Mouse (Mus musculus) neural tube, embryonic 12.5 days (tissue): ENCODE results near the gene Kif1c. TPM values are rescaled to one million over a fixed set of nuclear protein-coding genes. Genes with fewer than 3 reads are reported as not detected.

Experiments used
- ATAC-seq: fragments of 200-750 bp; cut with Nextera tagmentation; 2 replicates; pipeline ENCODE4 v1.8.0; 2017; ENCODE audit warnings: low read depth, mild to moderate bottlenecking, moderate TSS enrichment, moderate library complexity; ENCODE audit not compliant: low FRiP score
- H3K27ac ChIP-seq: fragments of 300-500 bp; sonication (generic); 2 replicates; pipeline ENCODE4 v1.5.1; 2016
- H3K27me3 ChIP-seq: fragments of 300-500 bp; sonication (generic); replicated peaks from 2 replicates; pipeline ENCODE4 v1.6.1; 2016; ENCODE audit warnings: mild to moderate bottlenecking
- H3K36me3 ChIP-seq: fragments of 300-500 bp; sonication (generic); 2 replicates; pipeline ENCODE4 v1.6.1; 2016; ENCODE audit warnings: mild to moderate bottlenecking
- H3K4me1 ChIP-seq: fragments of 300-500 bp; sonication (generic); 2 replicates; pipeline ENCODE4 v1.6.1; 2016
- H3K4me2 ChIP-seq: fragments of 300-500 bp; sonication (generic); replicated peaks from 2 replicates; pipeline ENCODE4 v1.6.1; 2016; ENCODE audit warnings: mild to moderate bottlenecking
- H3K4me3 ChIP-seq: fragments of 300-500 bp; sonication (generic); 2 replicates; pipeline ENCODE4 v1.5.1; 2016
- H3K9ac ChIP-seq: fragments of 300-500 bp; sonication (generic); 2 replicates; pipeline ENCODE4 v1.6.1; 2016; ENCODE audit warnings: mild to moderate bottlenecking
- H3K9me3 ChIP-seq: fragments of 300-500 bp; sonication (generic); 2 replicates; pipeline ENCODE4 v1.6.1; 2016; ENCODE audit warnings: mild to moderate bottlenecking
- WGBS: fragments of 180-500 bp; shearing (Covaris S2); methylation state at CpG from one replicate; pipeline ENCODE4 v1.1.7; 2016; 5-methylcytosine and 5-hydroxymethylcytosine counted together
- polyA plus RNA-seq: library from polyadenylated mRNA; unstranded; fragments of >200 nt; fragmentation: Nextera tagmentation; extraction: Ambion mirVana; gene quantifications from 2 replicates; pipeline ENCODE4 v1.2.1, GENCODE M21; 2016

Kif1c gene
- polyA plus RNA-seq, 1 experiment from 2014 or later: 2.3 TPM

GRCm38 (mm10) chr11:70701984-70702733 lies 1.8 kb downstream of the Kif1c start:
- no peaks in the 10 kb centered on the region for H3K27me3 ChIP-seq
- peak overlapping the region; percentile 89 for H3K9ac ChIP-seq
- no peak overlapping the region for H3K4me3 ChIP-seq
- peak overlapping the region; percentile 75 for H3K4me2 ChIP-seq
- no peak for ATAC-seq
- no peak overlapping the region for H3K27ac ChIP-seq
- H3K4me1 ChIP-seq: peaks cover 22% of the 10 kb centered on the region
- no peaks in the 10 kb centered on the region for H3K9me3 ChIP-seq
- peaks cover 40% of the 10 kb centered on the region for H3K36me3 ChIP-seq
- 82% methylated on average over 6 of the region's 6 CpGs for WGBS

GRCm38 (mm10) chr11:70702781-70703180 lies 2.4 kb downstream of the Kif1c start:
- no peak for ATAC-seq
- Histone ChIP-seq H3K4me3 (no peak overlapping the region), H3K4me2 (no peak overlapping the region), H3K4me1 (peaks cover 22% of the 10 kb centered on the region), H3K9ac (0 out of 2 replicates have a peak overlapping the region, but pooled peaks have one; percentile 89), H3K27me3 (no peaks in the 10 kb centered on the region), H3K9me3 (no peaks in the 10 kb centered on the region), H3K36me3 (peaks cover 46% of the 10 kb centered on the region), H3K27ac (no peak overlapping the region)
- 80% methylated on average over 6 of the region's 6 CpGs for WGBS

GRCm38 (mm10) chr11:70706127-70706526 lies 5.8 kb downstream of the Kif1c start:
- Histone ChIP-seq H3K9me3 (no peaks in the 10 kb centered on the region), H3K27ac (no peak overlapping the region), H3K36me3 (peaks cover 69% of the 10 kb centered on the region), H3K9ac (no peak overlapping the region), H3K27me3 (no peaks in the 10 kb centered on the region), H3K4me2 (no peak overlapping the region), H3K4me1 (peaks cover 15% of the 10 kb centered on the region), H3K4me3 (no peak overlapping the region)
- ATAC-seq: no peak
- WGBS: 80% methylated on average over 3 of the region's 3 CpGs

GRCm38 (mm10) chr11:70711026-70711425 lies 10.7 kb downstream of the Kif1c start:
- Histone ChIP-seq H3K27ac (no peak overlapping the region), H3K36me3 (peaks cover 57% of the 10 kb centered on the region)
- 94% methylated on average over 10 of the region's 10 CpGs for WGBS

GRCm38 (mm10) chr11:70713222-70713621 lies 12.9 kb downstream of the Kif1c start:
- 87% methylated on average over 6 of the region's 6 CpGs for WGBS
- Histone ChIP-seq H3K36me3 (peaks cover 54% of the 10 kb centered on the region), H3K27me3 (no peaks in the 10 kb centered on the region), H3K9ac (no peak overlapping the region), H3K4me1 (no peaks in the 10 kb centered on the region), H3K4me2 (no peak overlapping the region), H3K27ac (no peak overlapping the region), H3K4me3 (no peak overlapping the region), H3K9me3 (no peaks in the 10 kb centered on the region)
- no peak for ATAC-seq

More at GRCm38 (mm10) chr11:70711026-70711425, 10.7 kb downstream of the Kif1c start:
- Histone ChIP-seq H3K9me3 (no peaks in the 10 kb centered on the region), H3K4me3 (no peak overlapping the region), H3K4me2 (no peak overlapping the region), H3K27me3 (no peaks in the 10 kb centered on the region), H3K9ac (no peak overlapping the region), H3K4me1 (no peaks in the 10 kb centered on the region)
- ATAC-seq: no peak

- Histone ChIP-seq H3K9ac (no peak overlapping the region), H3K9me3 (no peaks in the 10 kb centered on the region), H3K27me3 (no peaks in the 10 kb centered on the region), H3K36me3 (peaks cover 62% of the 10 kb centered on the region), H3K4me3 (no peak overlapping the region), H3K27ac (no peak overlapping the region), H3K4me2 (no peak overlapping the region), H3K4me1 (no peaks in the 10 kb centered on the region)
- WGBS: 94% methylated on average over 6 of the region's 6 CpGs
- no peak for ATAC-seq
Observed at GRCm38 (mm10) chr11:70715832-70716231, 15.5 kb downstream of the Kif1c start.

GRCm38 (mm10) chr11:70718481-70718880 lies 18.1 kb downstream of the Kif1c start:
- no peak for ATAC-seq
- no peak overlapping the region for H3K4me2 ChIP-seq
- 86% methylated on average over 5 of the region's 5 CpGs for WGBS
- H3K27ac ChIP-seq: no peak overlapping the region
- no peak overlapping the region for H3K9ac ChIP-seq
- H3K4me3 ChIP-seq: no peak overlapping the region
- no peaks in the 10 kb centered on the region for H3K4me1 ChIP-seq
- no peaks in the 10 kb centered on the region for H3K27me3 ChIP-seq
- H3K36me3 ChIP-seq: peaks cover 67% of the 10 kb centered on the region
- no peaks in the 10 kb centered on the region for H3K9me3 ChIP-seq

- Histone ChIP-seq H3K4me1 (no peaks in the 10 kb centered on the region), H3K4me2 (no peak overlapping the region), H3K9me3 (no peaks in the 10 kb centered on the region), H3K9ac (no peak overlapping the region), H3K27me3 (no peaks in the 10 kb centered on the region), H3K4me3 (no peak overlapping the region), H3K36me3 (peaks cover 88% of the 10 kb centered on the region), H3K27ac (no peak overlapping the region)
- ATAC-seq: no peak
- 90% methylated on average over 3 of the region's 3 CpGs for WGBS
Observed at GRCm38 (mm10) chr11:70720567-70720966, 20.2 kb downstream of the Kif1c start.

- H3K4me3 ChIP-seq: no peak overlapping the region
- H3K4me2 ChIP-seq: no peak overlapping the region
- ATAC-seq: no peak
- H3K9me3 ChIP-seq: no peaks in the 10 kb centered on the region
- no peak overlapping the region for H3K27ac ChIP-seq
- no peaks in the 10 kb centered on the region for H3K4me1 ChIP-seq
- no peak overlapping the region for H3K9ac ChIP-seq
- H3K27me3 ChIP-seq: no peaks in the 10 kb centered on the region
- peaks cover 89% of the 10 kb centered on the region for H3K36me3 ChIP-seq
- WGBS: 95% methylated on average over 3 of the region's 3 CpGs
Observed at GRCm38 (mm10) chr11:70721072-70721471, 20.7 kb downstream of the Kif1c start.

GRCm38 (mm10) chr11:70724706-70725105 lies 24.4 kb downstream of the Kif1c start:
- no peaks in the 10 kb centered on the region for H3K9me3 ChIP-seq
- 90% methylated on average over 9 of the region's 9 CpGs for WGBS
- no peak overlapping the region for H3K9ac ChIP-seq
- H3K36me3 ChIP-seq: peaks cover 88% of the 10 kb centered on the region
- no peak overlapping the region for H3K4me2 ChIP-seq
- H3K4me1 ChIP-seq: no peaks in the 10 kb centered on the region
- no peaks in the 10 kb centered on the region for H3K27me3 ChIP-seq
- H3K27ac ChIP-seq: no peak overlapping the region
- no peak overlapping the region for H3K4me3 ChIP-seq
- ATAC-seq: no peak

- Histone ChIP-seq H3K36me3 (peaks cover 70% of the 10 kb centered on the region), H3K27ac (no peak overlapping the region), H3K4me1 (no peaks in the 10 kb centered on the region), H3K4me3 (no peak overlapping the region), H3K27me3 (no peaks in the 10 kb centered on the region), H3K9ac (no peak overlapping the region), H3K4me2 (no peak overlapping the region), H3K9me3 (no peaks in the 10 kb centered on the region)
- WGBS: 96% methylated on average over 2 of the region's 2 CpGs
- ATAC-seq: no peak
Observed at GRCm38 (mm10) chr11:70726585-70726984, 26.2 kb downstream of the Kif1c start.

GRCm38 (mm10) chr11:70727385-70727784 lies 27.0 kb downstream of the Kif1c start:
- no peak overlapping the region for H3K4me3 ChIP-seq
- H3K27me3 ChIP-seq: no peaks in the 10 kb centered on the region
- no peaks in the 10 kb centered on the region for H3K4me1 ChIP-seq
- no peak overlapping the region for H3K4me2 ChIP-seq
- H3K9ac ChIP-seq: no peak overlapping the region
- H3K27ac ChIP-seq: no peak overlapping the region
- H3K9me3 ChIP-seq: no peaks in the 10 kb centered on the region
- 88% methylated on average over 5 of the region's 5 CpGs for WGBS
- H3K36me3 ChIP-seq: peaks cover 62% of the 10 kb centered on the region
- no peak for ATAC-seq

GRCm38 (mm10) chr11:70730427-70731038 lies 30.2 kb downstream of the Kif1c start:
- no peaks in the 10 kb centered on the region for H3K27me3 ChIP-seq
- no peak for ATAC-seq
- no peaks in the 10 kb centered on the region for H3K9me3 ChIP-seq
- WGBS: 89% methylated on average over 9 of the region's 9 CpGs
- H3K36me3 ChIP-seq: peaks cover 37% of the 10 kb centered on the region
- no peak overlapping the region for H3K4me3 ChIP-seq
- no peaks in the 10 kb centered on the region for H3K4me1 ChIP-seq
- no peak overlapping the region for H3K9ac ChIP-seq
- H3K4me2 ChIP-seq: no peak overlapping the region
- no peak overlapping the region for H3K27ac ChIP-seq
